Mouse (Mus musculus) megakaryocyte, embryonic 14.5 days (primary cell): ENCODE data around the gene 1700001O22Rik.

Experiments used
- FLI1 ChIP-seq: IDR thresholded peaks from 2 replicates; pipeline ENCODE4 v1.6.1; 2012; ENCODE audit warnings: low read length, inconsistent platforms, mixed read lengths
- GATA1 ChIP-seq: IDR thresholded peaks from 3 replicates; pipeline ENCODE4 v1.6.1; 2012; ENCODE audit warnings: mixed read lengths, low read length, inconsistent platforms, borderline replicate concordance

- TF ChIP-seq FLI1 (no peak), GATA1 (no peak)
Observed at GRCm38 (mm10) chr2:30829315-30829714, 25.9 kb upstream of the 1700001O22Rik start.
